Mouse (Mus musculus) left cerebral cortex, postnatal 4 days (tissue): ENCODE measurements around the gene Chmp2a. TPM values are rescaled to one million over a fixed set of nuclear protein-coding genes. Genes with fewer than 3 reads are reported as not detected.

ENCODE experiments used
- DNase-seq: peaks from one replicate; pipeline ENCODE4 v3.0.0-alpha.2; 2022
- intact Hi-C: fragments of 180-260 bp; cut with DNase I; formaldehyde crosslinking; loops from one replicate; pipeline ENCODE4 v1.15.1; 2025
- total RNA-seq, 2 experiments: library from RNA; stranded (reverse); gene quantifications; 2 replicates each; pipeline ENCODE4 v1.2.3; 2021

Gene Chmp2a
- total RNA-seq, 2 experiments from 2014 or later = 120 to 122 TPM

DNA sequence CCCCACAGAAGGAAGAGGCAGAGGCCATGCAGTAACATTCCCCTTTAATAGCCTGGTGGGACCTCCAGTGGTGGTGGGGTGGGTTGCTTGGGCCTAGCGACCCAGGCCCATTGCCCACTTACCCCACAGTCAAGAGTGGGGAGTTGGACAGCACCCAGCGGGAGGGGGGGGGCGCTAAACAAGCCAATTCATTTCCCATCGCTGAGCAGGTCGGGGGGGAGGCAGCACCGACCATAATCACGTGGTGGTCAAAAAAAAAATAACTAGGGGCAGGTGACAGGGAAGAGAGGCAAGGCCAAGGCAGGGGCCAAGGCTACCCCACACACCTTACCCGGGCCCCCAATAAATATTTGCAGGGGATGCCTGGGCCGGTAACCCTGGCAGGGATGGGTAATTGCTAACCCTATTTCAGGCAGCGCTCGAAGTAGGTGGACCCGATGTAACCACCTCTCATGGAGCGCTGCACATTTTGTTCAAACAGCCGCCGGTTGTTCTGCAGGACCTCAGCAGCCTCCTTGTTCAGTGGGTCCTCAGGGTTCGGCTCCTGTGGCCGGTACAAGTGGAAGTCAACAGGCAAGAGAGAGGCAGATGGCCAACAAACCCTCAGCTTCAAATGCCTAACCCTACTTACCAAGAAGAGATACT lies 726 bp upstream of the Chmp2a start:
- intact Hi-C loops = no loop called here

DNA sequence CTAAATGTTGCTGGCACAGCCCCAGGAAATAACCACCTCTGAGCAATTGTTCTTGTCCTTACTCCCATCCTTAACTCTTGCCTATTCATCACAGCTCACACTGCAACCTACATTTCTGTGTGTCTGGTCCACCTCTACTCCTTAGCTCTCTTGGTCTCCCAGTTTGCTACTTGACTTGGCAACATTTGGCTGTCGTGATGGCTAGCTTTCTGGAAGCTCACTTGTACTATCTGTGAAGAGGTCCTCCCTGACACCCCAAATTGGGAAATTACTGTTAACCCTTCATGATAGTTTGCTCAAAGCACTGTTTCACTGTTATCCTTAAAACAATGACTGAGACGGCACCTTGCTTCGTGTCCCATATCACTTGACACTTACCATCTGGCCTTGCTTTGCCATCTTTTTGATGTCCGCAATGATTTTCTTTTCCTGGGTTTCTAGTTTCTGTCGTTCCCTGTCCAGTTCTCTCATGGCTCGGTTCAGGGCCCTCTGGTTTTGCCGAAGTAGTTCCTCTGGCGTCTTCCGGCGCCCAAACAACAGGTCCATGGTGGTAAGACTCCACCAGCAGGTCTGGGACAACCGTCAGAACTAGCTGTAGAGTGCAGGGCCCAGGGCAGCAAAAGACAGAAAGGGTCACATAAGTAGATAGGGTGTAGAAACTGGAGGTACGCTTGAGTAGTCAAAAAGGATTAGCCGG lies 1.0 kb downstream of the Chmp2a start:
- intact Hi-C loops = no loop called here
- no peak for DNase-seq

More for the DNA sequence above, 726 bp upstream of the Chmp2a start:
- DNase-seq = peak; percentile 43

DNA sequence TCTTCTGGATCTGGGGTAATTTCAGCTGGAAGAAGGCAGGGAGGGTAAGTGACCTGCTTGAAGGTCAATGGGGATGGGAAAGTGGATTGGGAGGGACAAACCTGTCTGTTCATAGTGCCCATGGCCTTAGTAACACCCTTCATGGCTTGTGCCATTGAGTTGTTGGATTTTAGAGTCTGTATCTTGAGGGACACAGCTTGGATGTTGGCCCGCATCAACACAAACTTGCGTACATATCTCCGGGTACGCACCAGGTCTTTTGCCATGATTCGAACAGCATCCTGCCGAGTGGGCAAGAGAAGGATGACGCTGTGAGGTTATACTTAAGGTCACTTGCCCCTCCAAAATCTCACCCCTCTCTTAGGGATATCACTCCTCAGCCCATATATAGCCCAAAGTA lies 2.1 kb downstream of the Chmp2a start:
- intact Hi-C loops = no loop called here
- no peak for DNase-seq

DNA sequence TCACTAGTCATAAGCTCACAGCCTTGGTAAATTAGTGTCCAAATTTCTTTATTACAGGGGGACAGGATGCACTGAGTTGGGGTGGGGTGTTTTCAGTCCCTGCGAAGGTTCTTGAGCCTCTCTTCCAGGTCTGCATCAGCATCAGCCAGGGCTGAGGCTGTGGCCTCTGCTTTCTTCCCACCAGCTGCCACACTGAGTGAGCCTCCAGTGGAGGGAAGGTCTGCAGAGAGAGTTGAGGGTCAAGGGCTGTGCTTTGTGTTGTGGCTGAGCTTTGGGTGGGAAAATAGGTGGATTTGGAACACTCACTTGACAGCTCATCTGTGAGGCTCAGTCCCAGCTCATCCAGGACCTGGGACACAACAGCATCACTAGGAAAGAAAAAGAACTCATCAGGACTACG lies 2.6 kb downstream of the Chmp2a start:
- intact Hi-C loops = no loop called here
- no peak for DNase-seq

- intact Hi-C loops = no loop called here
- no peak for DNase-seq
These were observed 3.5 kb downstream of the Chmp2a start for GRCm38 (mm10) chr7:13031069-13031468.

GRCm38 (mm10) chr7:13028986-13029385 lies 5.6 kb downstream of the Chmp2a start:
- intact Hi-C loops = no loop called here
- no peak for DNase-seq

DNA sequence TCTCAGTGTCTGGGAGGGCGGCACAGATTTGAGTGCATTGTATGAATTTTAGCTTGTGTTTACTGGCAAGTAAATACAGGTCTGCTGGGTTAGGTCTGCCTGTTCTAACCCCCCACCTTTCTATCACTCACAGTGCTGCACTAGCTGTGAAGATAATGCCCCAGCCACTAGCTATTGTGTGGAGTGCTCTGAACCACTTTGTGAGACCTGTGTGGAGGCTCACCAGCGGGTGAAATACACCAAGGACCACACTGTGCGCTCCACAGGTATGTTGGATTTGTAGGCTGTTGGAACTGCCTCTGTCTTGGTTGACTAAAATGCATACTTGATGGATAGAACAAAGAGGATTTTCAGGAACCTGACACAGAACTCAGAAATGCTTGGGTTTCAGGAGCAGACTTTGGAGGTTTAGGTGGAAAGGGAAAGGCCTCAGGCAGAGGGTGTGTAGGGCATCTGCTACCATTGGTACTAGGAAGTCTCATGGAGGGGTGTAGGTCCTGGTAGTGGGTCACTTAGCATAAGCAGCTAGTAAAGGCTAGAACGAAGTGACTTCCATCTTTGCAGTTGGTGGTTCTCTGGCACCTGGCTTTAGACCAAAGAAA lies 9.0 kb downstream of the Chmp2a start:
- intact Hi-C loops = no loop called here
- no peak for DNase-seq

DNA sequence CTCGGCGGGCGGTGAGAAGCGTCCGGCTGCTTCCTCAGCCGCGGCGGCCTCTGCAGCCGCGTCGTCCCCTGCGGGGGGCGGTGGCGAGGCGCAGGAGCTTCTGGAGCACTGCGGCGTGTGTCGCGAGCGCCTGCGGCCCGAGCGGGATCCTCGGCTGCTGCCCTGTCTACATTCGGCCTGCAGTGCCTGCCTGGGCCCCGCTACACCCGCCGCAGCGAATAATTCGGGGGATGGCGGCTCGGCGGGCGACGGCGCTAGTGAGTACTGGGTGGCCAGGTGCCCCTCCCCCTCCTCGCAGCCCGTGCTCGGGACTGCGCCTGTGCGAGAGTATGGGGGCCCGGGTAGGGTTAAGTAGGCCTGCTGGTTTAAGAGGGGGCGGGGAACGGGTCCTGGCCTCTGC lies 9.8 kb downstream of the Chmp2a start:
- DNase-seq = peak; percentile 91
- intact Hi-C loops = no loop called here

- DNase-seq = peak; percentile 97
- intact Hi-C loops = no loop called here
These were observed 10.5 kb downstream of the Chmp2a start for GRCm38 (mm10) chr7:13023928-13024731.

GRCm38 (mm10) chr7:13022773-13023535 lies 11.7 kb downstream of the Chmp2a start:
- intact Hi-C loops = no loop called here
- peak; percentile 76 for DNase-seq

DNA sequence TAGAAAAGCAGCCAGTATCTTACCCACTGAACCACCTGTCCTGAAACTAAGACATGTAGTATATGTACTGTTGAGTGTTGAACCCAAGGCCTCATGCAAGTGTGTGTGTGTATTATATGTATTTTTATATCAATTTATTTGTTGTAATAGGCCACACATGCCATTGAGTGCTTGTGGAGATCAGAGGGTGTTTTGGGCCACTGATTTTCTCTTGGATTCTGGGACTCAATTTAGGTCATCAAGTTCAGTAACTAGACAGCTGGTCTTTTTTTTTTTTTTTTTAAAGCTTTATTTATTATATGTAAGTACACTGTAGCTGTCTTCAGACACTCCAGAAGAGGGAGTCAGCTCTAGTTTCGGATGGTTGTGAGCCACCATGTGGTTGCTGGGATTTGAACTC lies 19.4 kb downstream of the Chmp2a start:
- DNase-seq = no peak
- intact Hi-C loops = no loop called here

DNA sequence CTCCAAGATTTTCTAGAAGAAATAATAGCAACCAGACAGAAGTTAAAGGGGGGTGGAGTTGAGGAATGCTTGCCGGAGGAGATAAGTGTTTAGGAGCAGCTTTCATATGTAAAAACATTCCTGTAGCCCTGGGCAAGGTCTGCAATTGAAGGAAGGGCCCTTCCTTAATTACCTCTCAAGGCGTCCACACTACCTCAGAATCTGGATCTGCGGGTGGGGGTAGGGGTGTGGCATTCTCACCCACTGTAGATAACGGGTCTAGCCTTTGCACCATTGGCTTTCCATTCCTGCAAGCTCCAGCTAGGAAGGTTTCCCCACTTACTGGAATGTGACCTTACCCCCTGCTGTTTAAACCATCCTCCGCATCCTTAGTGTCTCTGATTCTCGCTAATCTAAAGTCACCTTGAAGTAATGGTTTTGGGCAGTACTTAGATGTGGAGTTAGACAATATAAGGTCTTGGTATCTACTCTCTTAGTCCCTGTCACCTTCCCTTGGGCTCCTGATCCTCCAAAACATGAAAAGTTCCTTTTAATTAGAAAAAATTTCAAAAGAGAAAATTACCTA lies 20.2 kb downstream of the Chmp2a start:
- intact Hi-C loops = no loop called here

GRCm38 (mm10) chr7:13013671-13014070 lies 20.9 kb downstream of the Chmp2a start:
- intact Hi-C loops = no loop called here
- no peak for DNase-seq

More for the DNA sequence above, 20.2 kb downstream of the Chmp2a start:
- no peak for DNase-seq

GRCm38 (mm10) chr7:13010005-13010908 lies 24.4 kb downstream of the Chmp2a start, which contains the start of gene Zbtb45:
Gene Zbtb45, minus strand, starts transcription at chr7:13010034.
- DNase-seq = no peak
- intact Hi-C loops = no loop called here

DNA sequence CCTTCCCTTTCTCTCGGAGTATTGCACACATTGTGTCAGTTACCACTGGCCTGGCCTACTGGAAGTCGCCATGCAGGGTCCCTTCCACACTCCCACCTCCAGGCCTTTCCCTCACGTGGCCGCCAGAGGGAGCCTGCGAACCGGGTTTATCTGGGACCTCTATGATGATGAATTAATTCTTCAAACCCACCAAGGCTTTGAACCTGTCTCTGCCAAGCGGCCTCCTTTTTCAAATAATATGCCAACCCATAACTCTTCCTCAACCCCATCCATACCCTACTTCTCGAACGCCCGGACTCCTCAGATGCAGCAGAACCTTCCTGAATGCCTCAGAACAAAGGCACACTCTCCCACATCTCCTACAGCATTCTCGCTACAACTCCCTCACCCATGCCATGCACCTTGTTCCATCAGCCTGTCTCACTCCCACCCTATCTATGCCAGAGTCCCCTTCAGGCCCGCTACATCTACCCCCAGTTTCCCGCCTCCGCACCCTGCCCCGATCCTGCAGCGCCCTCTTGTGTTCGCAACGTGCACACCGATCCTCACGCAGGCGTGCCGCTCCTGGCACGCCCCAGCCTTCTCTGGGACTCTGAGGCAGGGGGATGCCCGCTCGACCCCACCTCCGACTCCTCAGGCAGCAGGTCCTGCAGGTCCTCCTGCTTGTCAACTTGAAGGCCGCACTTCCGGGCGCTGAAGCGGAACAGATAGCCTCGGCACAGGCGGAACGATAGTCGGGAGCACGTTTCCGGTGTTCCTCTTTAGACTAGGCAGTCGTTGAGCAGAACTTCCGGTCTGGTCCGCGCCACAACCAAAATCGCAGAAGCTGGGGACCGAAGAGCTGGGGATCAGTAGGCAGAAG lies 25.2 kb downstream of the Chmp2a start:
- DNase-seq = peak; percentile 95
- intact Hi-C loops = no loop called here

DNA sequence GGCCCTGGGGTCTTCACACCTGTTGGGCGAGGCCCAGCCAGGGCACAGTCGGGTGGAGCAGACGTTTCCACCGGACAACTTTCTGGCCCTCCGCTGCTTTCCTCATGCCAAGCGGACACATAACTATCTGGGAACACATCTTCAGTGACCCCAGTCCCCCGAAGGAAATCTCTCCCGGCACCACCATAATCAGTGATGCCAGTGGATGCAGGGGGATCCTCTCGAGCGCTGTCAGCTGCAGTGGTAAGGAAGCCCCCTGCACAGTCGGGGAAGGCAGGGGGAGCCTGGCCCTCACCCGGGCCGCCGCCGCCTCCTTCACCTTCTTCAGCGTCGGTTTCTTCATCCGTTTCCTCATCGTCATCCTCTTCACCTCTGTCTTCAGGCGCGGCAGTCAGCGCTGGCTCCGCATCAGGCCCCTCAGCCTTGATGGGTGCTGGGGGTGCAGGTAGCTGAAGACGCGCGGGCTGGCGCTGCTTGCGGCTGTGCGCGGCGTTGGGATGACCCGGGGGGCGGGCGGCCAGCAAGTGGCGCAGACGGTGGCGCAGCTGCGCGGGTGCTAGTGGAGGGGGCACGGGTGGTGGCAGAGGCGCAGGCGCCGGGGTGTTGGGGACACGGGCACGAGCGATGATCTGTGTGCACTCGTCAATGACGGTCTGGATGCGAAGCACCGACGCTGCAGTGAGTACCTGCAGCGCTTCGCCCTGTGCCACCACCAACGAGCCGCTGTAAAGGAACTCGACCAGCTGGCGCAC lies 27.1 kb downstream of the Chmp2a start:
- intact Hi-C loops = no loop called here
- DNase-seq = no peak

- no peak for DNase-seq
- intact Hi-C loops = no loop called here
These were observed 28.1 kb downstream of the Chmp2a start for GRCm38 (mm10) chr7:13006531-13006930.
